Comparison of ENCODE assay signal across 8 mouse cellular contexts in the genomic region with DNA sequence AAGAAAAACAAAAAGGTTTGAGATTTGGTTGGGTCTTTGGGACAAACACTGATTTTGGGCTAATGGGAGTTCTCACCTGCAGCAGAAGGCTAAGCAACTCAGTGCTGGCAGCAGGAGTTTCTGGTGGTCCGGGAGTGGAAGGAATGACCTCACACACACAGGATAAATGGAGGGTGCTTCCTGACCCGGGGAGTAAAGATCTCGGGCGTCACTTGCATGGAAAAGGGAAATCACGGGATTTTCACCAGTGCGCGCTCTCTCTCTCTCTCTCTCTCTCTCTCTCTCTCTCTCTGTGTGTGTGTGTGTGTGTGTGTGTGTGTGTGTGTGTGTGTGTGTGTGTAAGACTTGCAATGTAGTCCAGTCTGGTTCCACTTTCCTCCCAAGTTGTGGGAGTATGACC. TPM values are rescaled to one million over a fixed set of nuclear protein-coding genes. Genes with fewer than 3 reads are reported as not detected.
DNase-seq lines count a peak whose midpoint lies in the region; ATAC-seq and TF ChIP-seq lines count a peak whose summit lies in the region.

No protein-coding gene starts in this region.

- no peak overlapping the region for H3K4me3 ChIP-seq in gastrocnemius, adult 2 months
- H3K4me3 ChIP-seq in embryonic facial prominence, embryonic 13.5 days, result no peak overlapping the region
- H3K4me3 ChIP-seq in kidney, embryonic 15.5 days (replicated peaks), result peak overlapping the region; percentile 94
- no peak overlapping the region for H3K4me3 ChIP-seq in lung, postnatal 0 days (ENCODE audit: low read depth, low read length)

- no peak overlapping the region for H3K9ac ChIP-seq in embryonic facial prominence, embryonic 13.5 days
- no peak overlapping the region for H3K9ac ChIP-seq in kidney, embryonic 15.5 days
- H3K9ac ChIP-seq in lung, postnatal 0 days (replicated peaks; ENCODE audit: low read depth), result no peak overlapping the region

- TF ChIP-seq EP300 in lung, postnatal 0 days (IDR thresholded peaks at IDR 0.05), result no peak

- H3K27me3 ChIP-seq in embryonic facial prominence, embryonic 13.5 days, result no peaks in the 10 kb centered on the region
- H3K27me3 ChIP-seq in kidney, embryonic 15.5 days, result no peaks in the 10 kb centered on the region
- H3K27me3 ChIP-seq in lung, postnatal 0 days (replicated peaks; ENCODE audit: insufficient read depth, low read length), result no peaks in the 10 kb centered on the region

- H3K36me3 ChIP-seq in embryonic facial prominence, embryonic 13.5 days, result no peaks in the 10 kb centered on the region
- no peaks in the 10 kb centered on the region for H3K36me3 ChIP-seq in kidney, embryonic 15.5 days
- H3K36me3 ChIP-seq in lung, postnatal 0 days (ENCODE audit: insufficient read depth, low read length), result no peaks in the 10 kb centered on the region

- no peak for ATAC-seq in embryonic facial prominence, embryonic 13.5 days (ENCODE audit: insufficient number of reproducible peaks, insufficient read depth, low FRiP score, low TSS enrichment, low read depth)
- ATAC-seq in kidney, embryonic 15.5 days (replicated peaks; ENCODE audit: low FRiP score), result no peak
- ATAC-seq in lung, postnatal 0 days, result no peak

- no peak for TF ChIP-seq CTCF in gastrocnemius, adult 2 months (IDR thresholded peaks at IDR 0.05)
- TF ChIP-seq CTCF in lung, postnatal 0 days (IDR thresholded peaks at IDR 0.05), result no peak

- DNase-seq in gastrocnemius, adult 2 months, result no peak
- no peak for DNase-seq in gastrocnemius, postnatal 14 days
- DNase-seq in lung, postnatal 0 days (ENCODE audit: low spot score), result peak; percentile 56
- DNase-seq in thymus, adult 18-20 months, result no peak
- DNase-seq in layer of hippocampus, postnatal 36 days, result no peak
- no peak for DNase-seq in retina, embryonic 14.5 days (ENCODE audit: low spot score)

- H3K4me2 ChIP-seq in embryonic facial prominence, embryonic 13.5 days, result peak overlapping the region; percentile 97; the same call in 1 of the 2 replicates
- H3K4me2 ChIP-seq in kidney, embryonic 15.5 days, result peak overlapping the region; percentile 86
- H3K4me2 ChIP-seq in lung, postnatal 0 days (replicated peaks; ENCODE audit: low read depth, low read length), result peak overlapping the region; percentile 74

- peaks cover 34% of the 10 kb centered on the region for H3K4me1 ChIP-seq in embryonic facial prominence, embryonic 13.5 days
- peaks cover 60% of the 10 kb centered on the region for H3K4me1 ChIP-seq in kidney, embryonic 15.5 days
- peaks cover 13% of the 10 kb centered on the region for H3K4me1 ChIP-seq in lung, postnatal 0 days (ENCODE audit: insufficient read depth, low read depth, low read length)

- 14% methylated on average over 7 of the region's 7 CpGs for WGBS in embryonic facial prominence, embryonic 13.5 days
- 10% methylated on average over 7 of the region's 7 CpGs for WGBS in kidney, embryonic 15.5 days
- 7% methylated on average over 5 of the region's 7 CpGs for WGBS in lung, postnatal 0 days

- no peaks in the 10 kb centered on the region for H3K9me3 ChIP-seq in embryonic facial prominence, embryonic 13.5 days
- 0 out of 2 replicates have a peak, but pooled peaks cover 2% of the 10 kb centered on the region for H3K9me3 ChIP-seq in kidney, embryonic 15.5 days (replicated peaks)
- no peaks in the 10 kb centered on the region for H3K9me3 ChIP-seq in lung, postnatal 0 days (ENCODE audit: low read length)

- intact Hi-C loops in gastrocnemius, adult 2 months (cut with DNase I), result loop anchor here (10.0 kb wide), 1 partner anchor 437 kb away; a partner anchor contains a TSS
- intact Hi-C loops in gastrocnemius, postnatal 14 days (cut with DNase I; ENCODE audit: low total_unique reads), result no loop called here

- peak overlapping the region; percentile 93 for H3K27ac ChIP-seq in gastrocnemius, adult 2 months
- H3K27ac ChIP-seq in embryonic facial prominence, embryonic 13.5 days, result no peak overlapping the region
- peak overlapping the region; percentile 94 for H3K27ac ChIP-seq in kidney, embryonic 15.5 days
- H3K27ac ChIP-seq in lung, postnatal 0 days (ENCODE audit: low read length), result peak overlapping the region; percentile 93

RNA-seq across cellular contexts. Expression of a gene that starts 2.1 kb away (rescaled TPM):
- 10 to 100 TPM; 12.5 to 15.5 TPM for total RNA-seq in gastrocnemius, adult 2 months (2021)
- total RNA-seq in gastrocnemius, postnatal 14 days (2021), result 10 to 100 TPM; 26.5 to 27.4 TPM
- polyA plus RNA-seq in embryonic facial prominence, embryonic 13.5 days (2015; fragmentation: Nextera tagmentation; extraction: Ambion mirVana), result 70.4 and 71.0 TPM in 2 replicates
- polyA plus RNA-seq in kidney, embryonic 15.5 days (2015; fragmentation: Nextera tagmentation; extraction: Ambion mirVana), result 49.1 and 54.9 TPM in 2 replicates
- polyA plus RNA-seq in lung, postnatal 0 days (2015; fragmentation: Nextera tagmentation; extraction: Ambion mirVana), result 30.9 and 33.2 TPM in 2 replicates
- 1 to 10 TPM; 4.2 to 4.6 TPM for total RNA-seq in layer of hippocampus, postnatal 36 days (2021)

RNA-seq across cellular contexts. Expression of a gene that starts 14.5 kb away (rescaled TPM):
- 1 to 10 TPM; 2.0 to 2.4 TPM for total RNA-seq in gastrocnemius, adult 2 months (2021)
- total RNA-seq in gastrocnemius, postnatal 14 days (2021), result 1 to 10 TPM; 3.1 to 3.3 TPM
- polyA plus RNA-seq in embryonic facial prominence, embryonic 13.5 days (2015; fragmentation: Nextera tagmentation; extraction: Ambion mirVana), result 16.0 and 16.1 TPM in 2 replicates
- 14.2 and 16.0 TPM in 2 replicates for polyA plus RNA-seq in kidney, embryonic 15.5 days (2015; fragmentation: Nextera tagmentation; extraction: Ambion mirVana)
- 8.2 TPM in 2 replicates for polyA plus RNA-seq in lung, postnatal 0 days (2015; fragmentation: Nextera tagmentation; extraction: Ambion mirVana)
- total RNA-seq in layer of hippocampus, postnatal 36 days (2021), result 10 to 100 TPM; 27.4 to 28.3 TPM

RNA-seq across cellular contexts. Expression of a gene that starts 33.7 kb away (rescaled TPM):
- total RNA-seq in gastrocnemius, adult 2 months (2021), result 1 to 10 TPM; 2.1 to 3.1 TPM
- 1 to 10 TPM; 7.9 to 9.6 TPM for total RNA-seq in gastrocnemius, postnatal 14 days (2021)
- 106 TPM in 2 replicates for polyA plus RNA-seq in embryonic facial prominence, embryonic 13.5 days (2015; fragmentation: Nextera tagmentation; extraction: Ambion mirVana)
- 77.9 and 87.5 TPM in 2 replicates for polyA plus RNA-seq in kidney, embryonic 15.5 days (2015; fragmentation: Nextera tagmentation; extraction: Ambion mirVana)
- 45.8 and 50.1 TPM in 2 replicates for polyA plus RNA-seq in lung, postnatal 0 days (2015; fragmentation: Nextera tagmentation; extraction: Ambion mirVana)
- total RNA-seq in layer of hippocampus, postnatal 36 days (2021), result 1 to 10 TPM; 5.8 to 6.9 TPM

RNA-seq across cellular contexts. Expression of a gene that starts 40.4 kb away (rescaled TPM):
- 10 to 100 TPM; 38.7 to 46.2 TPM for total RNA-seq in gastrocnemius, adult 2 months (2021)
- 10 to 100 TPM; 39.0 to 40.6 TPM for total RNA-seq in gastrocnemius, postnatal 14 days (2021)
- 143 and 148 TPM in 2 replicates for polyA plus RNA-seq in embryonic facial prominence, embryonic 13.5 days (2015; fragmentation: Nextera tagmentation; extraction: Ambion mirVana)
- polyA plus RNA-seq in kidney, embryonic 15.5 days (2015; fragmentation: Nextera tagmentation; extraction: Ambion mirVana), result 141 and 158 TPM in 2 replicates
- 30.9 and 32.7 TPM in 2 replicates for polyA plus RNA-seq in lung, postnatal 0 days (2015; fragmentation: Nextera tagmentation; extraction: Ambion mirVana)
- 100 to 1,000 TPM; 209 to 228 TPM for total RNA-seq in layer of hippocampus, postnatal 36 days (2021)

RNA-seq across cellular contexts. Expression of a gene that starts 53.4 kb away (rescaled TPM):
- total RNA-seq in gastrocnemius, adult 2 months (2021), result 10 to 100 TPM; 14.2 to 15.1 TPM
- 10 to 100 TPM; 30.5 to 36.3 TPM for total RNA-seq in gastrocnemius, postnatal 14 days (2021)
- polyA plus RNA-seq in embryonic facial prominence, embryonic 13.5 days (2015; fragmentation: Nextera tagmentation; extraction: Ambion mirVana), result 5.4 and 5.6 TPM in 2 replicates
- polyA plus RNA-seq in kidney, embryonic 15.5 days (2015; fragmentation: Nextera tagmentation; extraction: Ambion mirVana), result 5.9 and 7.3 TPM in 2 replicates
- 4.7 and 7.2 TPM in 2 replicates for polyA plus RNA-seq in lung, postnatal 0 days (2015; fragmentation: Nextera tagmentation; extraction: Ambion mirVana)
- total RNA-seq in layer of hippocampus, postnatal 36 days (2021), result 10 to 100 TPM in 1 of 2 experiments, 1 to 10 TPM in 1; 8.6 to 12.2 TPM

Comparison
In these comparisons a context has a peak if more than half of its experiments do, and no peak if none do; other contexts are left out.
1. RNA of a gene that starts 14.5 kb away (total RNA-seq): 27.4 to 28.3 TPM in layer of hippocampus, postnatal 36 days; 3.1 to 3.3 TPM in gastrocnemius, postnatal 14 days and 2.0 to 2.4 TPM in gastrocnemius, adult 2 months; every median in the first group is over 4 times any median in the second.
2. Peak in every context shown above with its lines, with median percentiles within 50 percentile points of each other: H3K4me2 ChIP-seq.